Mouse (Mus musculus) hindbrain, embryonic 11.5 days (tissue): ENCODE measurements around the gene Rab37. TPM values are rescaled to one million over a fixed set of nuclear protein-coding genes. Genes with fewer than 3 reads are reported as not detected.

Source experiments
- ATAC-seq: fragments of 200-750 bp; cut with Nextera tagmentation; 2 replicates; pipeline ENCODE4 v1.8.0; 2017; ENCODE audit warnings: mild to moderate bottlenecking, moderate TSS enrichment, moderate library complexity; ENCODE audit not compliant: low FRiP score
- DNase-seq: peaks from one replicate; pipeline ENCODE4 v3.0.0-alpha.2; 2015; ENCODE audit warnings: low spot score
- H3K27ac ChIP-seq: fragments of 300-500 bp; sonication (generic); 2 replicates; pipeline ENCODE4 v1.5.1; 2014; ENCODE audit warnings: mild to moderate bottlenecking, low read depth, low read length
- H3K27me3 ChIP-seq: fragments of 300-500 bp; sonication (generic); 2 replicates; pipeline ENCODE4 v1.6.1; 2014; ENCODE audit warnings: mild to moderate bottlenecking, low read length, moderate library complexity, mixed read lengths; ENCODE audit not compliant: control insufficient read depth, insufficient read depth
- H3K36me3 ChIP-seq: fragments of 300-500 bp; sonication (generic); 2 replicates; pipeline ENCODE4 v1.6.1; 2014; ENCODE audit warnings: mild to moderate bottlenecking, low read length, moderate library complexity, mixed read lengths; ENCODE audit not compliant: control insufficient read depth, insufficient read depth
- H3K4me1 ChIP-seq: fragments of 300-500 bp; sonication (generic); replicated peaks from 2 replicates; pipeline ENCODE4 v1.6.1; 2014; ENCODE audit warnings: low read length, mixed read lengths; ENCODE audit not compliant: control insufficient read depth, insufficient read depth
- H3K4me2 ChIP-seq: fragments of 300-500 bp; sonication (generic); replicated peaks from 2 replicates; pipeline ENCODE4 v1.6.1; 2014; ENCODE audit warnings: mild to moderate bottlenecking, low read depth, low read length
- H3K4me3 ChIP-seq: fragments of 300-500 bp; sonication (generic); 2 replicates; pipeline ENCODE4 v1.5.1; 2014; ENCODE audit warnings: low read depth, low read length
- H3K9ac ChIP-seq: fragments of 300-500 bp; sonication (generic); 2 replicates; pipeline ENCODE4 v1.6.1; 2014; ENCODE audit warnings: low read depth, low read length
- H3K9me3 ChIP-seq: fragments of 300-500 bp; sonication (generic); 2 replicates; pipeline ENCODE4 v1.6.1; 2016; ENCODE audit warnings: low read length; ENCODE audit not compliant: control insufficient read depth
- WGBS: fragments of 180-500 bp; shearing (Covaris S2); extraction: QIAGEN DNeasy Blood & Tissue Kit; methylation state at CpG from one replicate; pipeline ENCODE4 v1.1.7; 2014; 5-methylcytosine and 5-hydroxymethylcytosine counted together
- polyA plus RNA-seq: library from polyadenylated mRNA; unstranded; fragments of >200 nt; fragmentation: Nextera tagmentation; extraction: Ambion mirVana; gene quantifications from 2 replicates; pipeline ENCODE4 v1.2.1, GENCODE M21; 2014

Gene Rab37
- polyA plus RNA-seq, 1 experiment from 2014 or later, result 0.42 TPM

GRCm38 (mm10) chr11:115163568-115164150 lies 72.4 kb downstream of the Rab37 start:
- Histone ChIP-seq H3K27me3 (peaks cover 24% of the 10 kb centered on the region), H3K27ac (no peak overlapping the region), H3K36me3 (no peaks in the 10 kb centered on the region), H3K9me3 (no peaks in the 10 kb centered on the region), H3K4me2 (peak overlapping the region; percentile 90), H3K4me3 (peak overlapping the region; percentile 59), H3K9ac (peak overlapping the region; percentile 46), H3K4me1 (peaks cover 13% of the 10 kb centered on the region)
- under 1% methylated on average over 47 of the region's 47 CpGs for WGBS
- DNase-seq, result peak; percentile 72
- peak; percentile 41 for ATAC-seq

- H3K4me2 ChIP-seq, result peak overlapping the region; percentile 90
- peak overlapping the region; percentile 35 for H3K9ac ChIP-seq
- WGBS, result 0% methylated on average over 14 of the region's 14 CpGs
- ATAC-seq, result no peak
- peak overlapping the region; percentile 59 for H3K4me3 ChIP-seq
- no peaks in the 10 kb centered on the region for H3K9me3 ChIP-seq
- no peak for DNase-seq
- H3K27ac ChIP-seq, result no peak overlapping the region
- H3K27me3 ChIP-seq, result peaks cover 24% of the 10 kb centered on the region
- H3K4me1 ChIP-seq, result peaks cover 13% of the 10 kb centered on the region
- no peaks in the 10 kb centered on the region for H3K36me3 ChIP-seq
Measured at GRCm38 (mm10) chr11:115164341-115164975, 73.2 kb downstream of the Rab37 start.

GRCm38 (mm10) chr11:115164976-115165374 lies 73.7 kb downstream of the Rab37 start:
- ATAC-seq (no peak), DNase-seq (no peak)
- H3K27ac ChIP-seq, result no peak overlapping the region
- H3K9ac ChIP-seq, result peak overlapping the region; percentile 35
- peak overlapping the region; percentile 59 for H3K4me3 ChIP-seq
- H3K4me2 ChIP-seq, result peak overlapping the region; percentile 90
- H3K9me3 ChIP-seq, result no peaks in the 10 kb centered on the region
- WGBS, result under 1% methylated on average over 9 of the region's 9 CpGs
- no peaks in the 10 kb centered on the region for H3K36me3 ChIP-seq
- peaks cover 24% of the 10 kb centered on the region for H3K27me3 ChIP-seq
- peaks cover 13% of the 10 kb centered on the region for H3K4me1 ChIP-seq

GRCm38 (mm10) chr11:115166776-115167175 lies 75.5 kb downstream of the Rab37 start:
- DNase-seq, result no peak

GRCm38 (mm10) chr11:115167631-115168249 lies 76.5 kb downstream of the Rab37 start:
- Histone ChIP-seq H3K4me3 (no peak overlapping the region), H3K27ac (no peak overlapping the region), H3K27me3 (peaks cover 15% of the 10 kb centered on the region), H3K4me2 (no peak overlapping the region), H3K9me3 (no peaks in the 10 kb centered on the region), H3K4me1 (peaks cover 13% of the 10 kb centered on the region), H3K36me3 (no peaks in the 10 kb centered on the region), H3K9ac (0 out of 2 replicates have a peak overlapping the region, but pooled peaks have one; percentile 8)
- WGBS, result 83% methylated on average over 8 of the region's 8 CpGs
- ATAC-seq (no peak), DNase-seq (no peak)

More at GRCm38 (mm10) chr11:115166776-115167175, 75.5 kb downstream of the Rab37 start:
- 97% methylated on average over 3 of the region's 3 CpGs for WGBS
- Histone ChIP-seq H3K27ac (no peak overlapping the region), H3K4me3 (no peak overlapping the region), H3K9ac (no peak overlapping the region), H3K4me1 (peaks cover 12% of the 10 kb centered on the region), H3K4me2 (no peak overlapping the region), H3K27me3 (peaks cover 20% of the 10 kb centered on the region), H3K36me3 (no peaks in the 10 kb centered on the region), H3K9me3 (no peaks in the 10 kb centered on the region)
- no peak for ATAC-seq

GRCm38 (mm10) chr11:115169430-115169829 lies 78.2 kb downstream of the Rab37 start:
- Histone ChIP-seq H3K4me3 (no peak overlapping the region), H3K9me3 (no peaks in the 10 kb centered on the region), H3K36me3 (no peaks in the 10 kb centered on the region), H3K4me2 (no peak overlapping the region), H3K4me1 (peaks cover 11% of the 10 kb centered on the region), H3K27ac (no peak overlapping the region), H3K9ac (no peak overlapping the region), H3K27me3 (peaks cover 8% of the 10 kb centered on the region)
- DNase-seq, result no peak
- ATAC-seq, result no peak
- 87% methylated on average over 4 of the region's 4 CpGs for WGBS

- H3K4me3 ChIP-seq, result no peak overlapping the region
- no peak for DNase-seq
- H3K9me3 ChIP-seq, result no peaks in the 10 kb centered on the region
- peaks cover 8% of the 10 kb centered on the region for H3K4me1 ChIP-seq
- ATAC-seq, result no peak
- no peaks in the 10 kb centered on the region for H3K36me3 ChIP-seq
- H3K4me2 ChIP-seq, result no peak overlapping the region
- H3K27me3 ChIP-seq, result peaks cover 2% of the 10 kb centered on the region; the same call in 1 of the 2 replicates
- 41% methylated on average over 8 of the region's 8 CpGs for WGBS
- H3K9ac ChIP-seq, result no peak overlapping the region
- no peak overlapping the region for H3K27ac ChIP-seq
Measured at GRCm38 (mm10) chr11:115171125-115171524, 79.9 kb downstream of the Rab37 start.

GRCm38 (mm10) chr11:115172825-115173287 lies 81.6 kb downstream of the Rab37 start:
- 20% methylated on average over 4 of the region's 4 CpGs for WGBS
- ATAC-seq, result no peak
- Histone ChIP-seq H3K27ac (no peak overlapping the region), H3K4me2 (no peak overlapping the region), H3K9ac (no peak overlapping the region), H3K4me1 (peaks cover 13% of the 10 kb centered on the region), H3K27me3 (peaks cover 2% of the 10 kb centered on the region; the same call in 1 of the 2 replicates), H3K9me3 (no peaks in the 10 kb centered on the region), H3K36me3 (no peaks in the 10 kb centered on the region), H3K4me3 (no peak overlapping the region)
- DNase-seq, result peak; percentile 55
